Mouse (Mus musculus) spleen, postnatal 36 days (tissue): ENCODE measurements at regions not wholly inside any gene's neighbourhood (a gene's known extent, or its start where the extent isn't known, plus 50 kb on each side); places are given as distances from the start of the nearest gene placed in this dataset.

Experiments used
- DNase-seq, 2 experiments: peaks; one replicate each; pipeline ENCODE4 v3.0.0; 2022; ENCODE audit warnings: low spot score in 2 of 2, mixed read lengths in 1 of 2

DNA sequence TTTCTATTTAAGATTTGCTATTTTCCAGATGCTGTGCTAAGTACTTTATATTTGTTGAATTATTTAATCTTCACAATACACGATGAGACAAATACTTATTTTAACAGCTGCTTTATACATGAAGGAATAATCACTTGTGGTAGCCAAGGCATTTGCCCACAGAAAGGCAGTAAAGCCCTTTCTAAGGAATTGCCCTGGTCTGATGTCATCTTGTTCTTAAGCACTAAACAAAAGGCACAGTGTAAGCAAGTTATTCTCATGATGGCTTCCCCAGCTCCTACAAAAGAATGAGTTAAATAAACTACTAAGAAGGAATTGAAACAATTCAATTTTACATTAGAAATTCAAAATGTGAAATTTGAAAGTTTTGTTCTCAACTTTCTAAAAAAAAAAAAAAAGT lies 358.8 kb downstream of the Cenpc1 start:
- no peak for DNase-seq

DNA sequence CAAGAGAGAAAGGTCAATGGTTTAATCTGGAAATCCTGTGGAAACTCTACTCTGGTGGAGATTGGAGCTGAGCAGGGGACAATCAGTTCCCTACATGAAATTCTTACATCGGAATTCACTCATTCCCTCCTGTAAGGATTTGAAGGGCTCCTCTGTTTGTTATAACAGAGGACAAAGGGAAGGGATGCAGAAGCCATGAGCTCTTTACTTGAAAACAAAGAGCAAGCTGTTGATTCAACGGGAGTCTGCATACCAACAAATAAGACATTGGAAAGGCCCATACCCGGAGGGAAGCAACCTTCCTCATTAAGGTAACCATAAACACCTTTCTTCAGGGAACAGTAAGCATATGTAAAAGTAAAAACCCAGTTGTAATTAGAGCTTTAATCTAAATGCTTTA lies 359.3 kb downstream of the Cenpc1 start:
- no peak for DNase-seq

DNA sequence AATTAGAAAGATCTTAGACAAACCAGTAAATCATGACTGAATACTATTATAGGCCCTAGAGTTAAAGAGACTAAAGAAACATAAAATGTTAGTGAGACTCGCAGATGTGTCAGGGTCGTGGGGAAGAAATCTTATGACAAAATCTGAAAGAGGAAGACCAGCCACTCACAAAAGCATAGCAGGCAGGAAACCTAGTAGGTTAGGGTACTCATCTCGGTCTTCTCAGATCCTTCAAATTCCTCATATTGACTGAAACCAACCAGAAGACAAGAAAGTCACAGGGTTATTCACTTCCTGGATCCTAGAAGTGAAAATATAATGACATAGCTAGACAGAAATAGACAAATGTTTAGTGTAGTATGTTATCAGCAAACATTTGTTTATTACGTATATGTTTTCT lies 387.5 kb downstream of the Cenpc1 start:
- DNase-seq = no peak

DNA sequence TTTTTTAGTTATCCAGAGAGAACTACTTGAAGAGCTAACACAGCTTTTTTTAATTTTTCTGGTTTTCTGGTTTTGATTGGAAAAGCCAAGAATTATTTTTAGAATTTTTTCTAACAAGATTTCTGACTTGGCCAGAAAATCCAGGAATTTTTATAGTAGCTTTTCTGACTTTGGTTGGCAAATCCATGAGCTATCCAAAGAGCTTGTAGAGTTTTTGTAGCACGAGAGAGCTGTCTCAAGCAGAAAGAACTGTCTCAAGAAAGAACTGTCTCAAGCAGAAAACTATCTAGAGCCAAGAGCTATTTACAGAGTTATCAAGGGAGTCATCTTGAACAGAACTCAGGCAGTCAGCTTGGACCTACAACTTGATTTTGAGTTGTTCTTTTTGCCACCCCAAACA lies 394.3 kb downstream of the Cenpc1 start:
- DNase-seq = no peak

DNA sequence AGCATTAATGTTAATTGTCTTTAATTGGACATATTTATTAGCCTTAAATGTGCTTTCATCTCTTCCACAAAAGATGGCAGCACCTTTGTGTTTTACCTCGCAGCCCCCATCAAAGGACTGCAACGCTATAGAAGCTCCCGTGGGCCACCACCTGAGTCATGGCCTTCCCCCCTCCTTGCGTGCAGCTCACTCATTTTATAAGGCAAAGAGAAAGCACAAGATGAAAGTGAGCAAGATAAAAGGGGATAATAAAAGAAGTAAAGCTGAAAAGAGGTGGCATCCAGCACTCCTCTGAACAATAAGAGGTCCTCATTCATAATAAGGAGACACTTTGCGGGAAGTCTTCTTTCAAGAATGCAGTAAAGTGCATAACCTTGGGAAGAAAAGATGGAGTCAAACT lies 403.9 kb downstream of the Cenpc1 start:
- DNase-seq = no peak

DNA sequence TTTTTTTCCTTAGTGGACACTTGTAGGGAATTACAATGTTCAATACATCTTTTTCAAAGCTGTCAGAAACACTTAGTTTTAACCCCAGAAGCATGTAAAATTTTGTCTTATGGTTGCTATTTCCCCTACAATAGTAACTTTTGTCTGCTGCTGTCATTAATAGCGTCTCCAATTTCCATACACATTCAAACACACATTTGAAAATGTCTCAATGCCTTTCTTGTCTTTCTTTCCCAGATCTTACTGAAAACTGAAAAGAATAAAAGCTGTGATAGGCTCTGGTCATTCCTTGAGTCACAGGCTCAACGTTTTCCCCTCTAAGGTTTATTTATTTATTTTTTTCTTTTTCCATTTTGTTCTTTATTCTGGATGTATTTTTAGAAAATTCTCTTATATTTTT lies 444.3 kb downstream of the Cenpc1 start:
- no peak for DNase-seq

DNA sequence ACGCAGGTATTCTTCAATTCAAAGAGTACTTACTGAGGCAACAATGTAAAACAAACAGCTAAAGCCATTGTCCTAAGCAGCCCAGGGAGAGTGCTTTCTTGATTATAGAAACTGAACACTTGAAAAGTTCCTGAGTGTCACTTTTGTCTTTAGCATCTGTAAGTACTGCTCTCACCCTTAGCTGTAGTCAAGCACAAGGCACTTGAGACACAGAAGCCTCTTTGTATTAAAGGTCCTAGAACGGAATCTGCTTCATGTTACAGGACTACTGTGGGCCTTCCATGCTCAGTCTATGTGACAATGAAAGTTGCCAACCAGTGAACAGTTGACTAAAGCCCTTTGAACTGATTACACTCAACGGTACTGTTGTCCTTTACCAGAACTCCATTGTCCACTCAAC lies 450.6 kb downstream of the Cenpc1 start:
- no peak for DNase-seq

DNA sequence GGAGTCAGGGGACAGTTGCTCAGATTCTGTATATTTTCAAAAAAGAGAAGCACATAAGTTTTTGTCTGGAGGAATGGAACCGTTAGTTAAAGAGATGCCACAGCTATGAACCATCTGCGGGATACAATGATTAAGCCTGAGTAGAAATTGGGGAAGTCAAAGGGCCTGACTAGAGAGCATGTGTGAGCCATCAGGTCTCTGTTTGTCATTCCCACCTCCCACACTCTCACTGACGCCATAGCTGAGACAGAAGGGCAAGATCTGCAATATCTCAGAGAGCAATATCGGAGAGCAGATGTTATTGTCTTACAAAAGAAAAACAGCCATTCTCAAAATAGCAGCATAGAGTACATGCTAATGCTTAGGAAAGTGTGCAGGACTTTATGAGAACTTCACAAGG lies 452.8 kb downstream of the Cenpc1 start:
- no peak for DNase-seq

DNA sequence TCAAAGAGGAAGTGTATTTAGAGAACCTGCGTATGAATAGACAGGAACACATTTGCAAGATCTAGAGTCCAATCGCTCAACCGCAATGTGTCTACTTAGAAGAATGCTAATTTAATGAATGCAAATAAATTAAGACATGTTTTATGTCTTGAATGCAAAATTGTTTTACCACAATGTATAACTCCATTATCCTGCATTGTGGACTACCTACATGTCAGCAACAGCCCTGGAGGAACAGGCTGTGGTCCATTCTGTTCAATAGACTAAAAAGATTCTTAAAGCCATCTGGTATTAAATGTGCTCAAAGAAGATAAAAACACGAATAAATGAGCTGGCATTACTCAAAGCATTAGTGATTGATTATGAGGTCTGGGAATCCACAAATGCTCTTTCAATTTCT lies 456.3 kb downstream of the Cenpc1 start:
- DNase-seq = no peak

DNA sequence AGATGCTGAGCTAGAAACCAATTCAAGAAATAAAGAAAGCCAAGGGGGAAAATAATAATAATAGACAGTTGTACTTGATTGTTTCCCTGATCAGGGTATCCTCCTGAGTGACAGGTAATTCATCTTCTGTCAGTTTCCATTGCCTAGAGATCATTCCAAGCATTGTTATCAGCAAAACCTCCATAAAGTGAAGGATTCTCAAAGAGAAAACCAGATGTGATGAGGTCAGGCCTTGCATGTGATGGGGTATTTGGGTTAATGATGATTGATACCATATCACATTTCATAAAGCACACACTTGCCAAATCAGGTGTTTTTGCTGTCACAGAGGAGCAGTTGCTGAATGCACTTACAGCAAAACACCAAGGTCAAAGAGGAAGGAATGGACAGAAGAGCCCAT lies 467.2 kb downstream of the Cenpc1 start:
- DNase-seq = no peak

DNA sequence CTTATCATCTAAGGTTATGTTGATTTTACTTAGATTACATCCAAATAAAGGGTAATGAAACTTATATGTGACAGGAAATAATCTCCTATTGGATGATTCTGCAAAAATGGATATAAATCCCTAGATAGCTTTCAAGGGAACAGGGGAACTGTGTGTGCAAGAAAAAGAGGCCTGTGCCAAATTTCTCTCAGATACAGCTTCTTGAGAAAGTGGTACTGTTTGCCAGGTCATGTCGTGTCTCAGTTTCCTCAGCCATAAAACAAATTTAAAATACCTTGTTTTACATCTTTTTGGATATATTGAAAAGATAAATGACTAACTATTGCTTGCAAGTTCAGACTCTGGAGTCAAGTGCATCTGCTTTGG lies 470.3 kb downstream of the Cenpc1 start:
- DNase-seq = no peak

DNA sequence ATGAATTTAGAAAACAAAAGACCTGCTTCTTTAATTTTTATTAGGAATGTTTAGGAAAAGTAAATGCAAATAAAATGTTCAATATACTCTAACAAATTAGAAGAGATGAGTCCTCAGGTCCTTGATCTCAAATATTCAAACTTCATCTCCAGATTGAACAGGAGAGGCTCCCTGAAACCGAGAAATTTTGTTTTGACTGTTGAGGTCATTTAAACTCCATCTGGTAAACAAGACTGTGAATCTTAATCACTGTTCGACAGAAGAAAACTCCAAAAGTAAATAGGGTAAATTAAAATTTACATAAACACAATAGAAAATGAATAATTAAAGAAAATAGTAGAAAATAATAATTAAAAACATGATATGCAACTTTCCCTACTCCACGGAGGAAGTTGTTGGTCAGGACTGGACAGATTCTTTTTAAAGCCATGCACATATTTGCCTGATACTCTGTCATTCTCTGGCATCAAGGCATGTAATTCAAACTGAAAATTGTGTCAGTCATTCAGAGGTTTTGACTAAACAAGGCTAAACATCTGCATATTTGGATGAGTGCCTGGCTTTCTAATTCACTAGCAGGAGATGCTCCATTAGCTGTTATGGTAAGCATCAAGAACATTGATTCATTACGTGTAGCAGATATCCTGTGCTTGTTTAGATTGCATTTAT lies 470.8 kb downstream of the Cenpc1 start:
- no peak for DNase-seq

DNA sequence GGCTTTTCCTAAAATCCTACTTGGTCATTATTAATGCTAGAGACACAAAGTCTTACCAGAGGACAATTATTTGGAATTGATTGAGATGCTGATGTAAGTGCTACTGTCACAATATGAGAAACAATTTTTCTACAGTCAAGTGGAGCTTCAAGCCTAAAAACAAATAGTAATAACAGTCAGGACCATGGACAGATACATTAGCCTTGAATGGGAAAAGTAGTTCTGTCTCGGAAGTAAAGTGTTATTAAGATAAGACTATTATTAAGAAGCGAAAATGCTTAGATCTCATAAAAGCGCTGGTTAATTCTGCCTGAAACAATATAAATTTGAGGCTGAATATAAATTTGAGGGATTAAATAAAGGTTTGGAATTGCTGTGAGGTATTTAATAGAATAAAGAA lies 473.1 kb downstream of the Cenpc1 start:
- no peak for DNase-seq

DNA sequence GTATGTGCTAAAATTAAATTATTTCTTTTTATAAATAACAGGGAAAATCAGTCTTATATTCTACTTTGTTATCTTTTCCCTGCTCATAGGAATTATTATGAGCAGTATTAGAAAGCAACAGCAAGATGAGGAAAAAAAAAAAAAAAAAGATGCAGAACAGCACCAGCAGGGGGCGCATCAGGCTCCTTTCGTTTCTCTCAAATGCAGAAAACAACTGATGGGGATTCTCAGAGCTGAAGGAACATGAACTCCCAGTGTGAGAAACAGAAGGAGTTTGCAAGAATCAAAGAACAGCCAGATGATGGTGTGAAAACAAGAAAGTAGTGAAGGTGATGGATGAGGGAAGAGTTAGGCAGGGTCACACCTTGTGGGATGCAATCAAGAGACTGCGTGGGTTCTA lies 478.7 kb downstream of the Cenpc1 start:
- no peak for DNase-seq

DNA sequence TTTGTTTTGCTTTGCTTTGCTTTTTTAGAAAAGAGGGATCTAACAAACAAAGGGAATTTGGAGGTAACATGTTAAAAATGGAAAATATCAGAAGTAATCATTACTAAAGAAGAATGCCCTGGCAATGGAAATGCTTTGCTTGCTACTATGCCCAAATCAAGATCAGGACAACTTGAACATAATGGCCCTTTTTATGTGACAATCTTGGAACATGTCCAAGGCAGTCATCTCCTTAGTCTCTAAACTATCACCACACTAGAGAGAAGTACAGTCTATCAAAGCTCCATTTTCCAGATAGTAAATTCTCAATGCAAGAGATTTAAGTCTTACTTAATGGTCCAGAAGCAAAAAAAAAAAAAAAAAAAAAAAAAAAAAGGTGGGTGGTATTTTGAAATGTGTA lies 492.9 kb downstream of the Cenpc1 start:
- DNase-seq = no peak

DNA sequence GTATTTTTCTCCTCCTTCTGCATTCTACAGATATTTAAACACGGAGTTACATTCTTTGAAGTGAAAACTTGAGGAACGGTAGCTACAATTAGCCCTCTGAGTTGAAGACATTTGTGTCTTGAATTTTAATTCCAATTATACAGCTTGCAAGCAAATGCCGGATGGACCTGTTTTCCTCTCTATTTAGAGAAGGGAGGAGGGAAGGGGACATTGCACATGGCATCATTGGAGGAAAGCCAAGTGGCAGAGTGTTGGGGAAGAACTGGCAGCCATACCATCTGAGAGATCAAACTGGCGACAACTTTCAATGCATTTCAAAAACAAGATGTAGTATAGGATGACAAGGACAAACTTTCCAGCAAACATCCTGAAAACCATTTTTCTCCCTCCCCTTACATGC lies 493.4 kb downstream of the Cenpc1 start:
- no peak for DNase-seq

DNA sequence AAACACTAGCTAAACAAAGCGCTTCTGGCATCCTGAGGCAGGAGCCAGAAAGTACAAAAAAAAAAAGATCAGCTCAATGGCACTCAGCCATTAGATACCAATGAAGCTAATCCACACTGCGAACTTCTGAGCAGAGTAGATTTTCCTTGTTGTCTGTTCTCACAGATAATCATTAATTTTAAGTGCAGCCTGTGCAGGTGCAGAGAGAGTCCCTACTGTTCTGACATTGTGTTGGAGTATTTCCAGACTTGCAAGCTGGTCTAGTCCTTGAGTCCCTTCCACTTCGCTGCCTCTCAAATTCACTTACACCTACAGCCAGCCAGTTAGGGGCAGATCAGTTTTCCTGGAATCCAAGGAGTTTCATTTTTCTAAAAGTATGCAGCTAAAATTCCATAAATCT lies 494.0 kb downstream of the Cenpc1 start:
- DNase-seq = no peak

DNA sequence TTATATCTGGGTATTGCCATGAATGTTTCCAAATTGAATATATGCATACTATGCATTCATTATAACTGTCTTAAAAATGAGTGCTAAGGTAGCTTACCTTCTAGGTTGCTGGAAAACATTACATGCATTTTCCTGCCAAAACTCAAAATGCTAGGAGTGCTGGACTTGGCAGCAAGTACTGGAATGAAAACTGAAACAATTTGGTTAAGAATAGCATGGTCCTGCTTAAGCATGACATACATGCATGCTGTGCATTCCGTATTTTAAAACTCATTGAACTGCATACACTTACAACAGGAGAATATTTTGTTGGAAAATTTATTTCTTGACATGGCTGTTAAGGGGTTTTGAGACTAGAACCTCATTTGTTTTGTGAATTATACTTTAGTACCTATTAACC lies 529.1 kb downstream of the Cenpc1 start:
- DNase-seq = no peak

DNA sequence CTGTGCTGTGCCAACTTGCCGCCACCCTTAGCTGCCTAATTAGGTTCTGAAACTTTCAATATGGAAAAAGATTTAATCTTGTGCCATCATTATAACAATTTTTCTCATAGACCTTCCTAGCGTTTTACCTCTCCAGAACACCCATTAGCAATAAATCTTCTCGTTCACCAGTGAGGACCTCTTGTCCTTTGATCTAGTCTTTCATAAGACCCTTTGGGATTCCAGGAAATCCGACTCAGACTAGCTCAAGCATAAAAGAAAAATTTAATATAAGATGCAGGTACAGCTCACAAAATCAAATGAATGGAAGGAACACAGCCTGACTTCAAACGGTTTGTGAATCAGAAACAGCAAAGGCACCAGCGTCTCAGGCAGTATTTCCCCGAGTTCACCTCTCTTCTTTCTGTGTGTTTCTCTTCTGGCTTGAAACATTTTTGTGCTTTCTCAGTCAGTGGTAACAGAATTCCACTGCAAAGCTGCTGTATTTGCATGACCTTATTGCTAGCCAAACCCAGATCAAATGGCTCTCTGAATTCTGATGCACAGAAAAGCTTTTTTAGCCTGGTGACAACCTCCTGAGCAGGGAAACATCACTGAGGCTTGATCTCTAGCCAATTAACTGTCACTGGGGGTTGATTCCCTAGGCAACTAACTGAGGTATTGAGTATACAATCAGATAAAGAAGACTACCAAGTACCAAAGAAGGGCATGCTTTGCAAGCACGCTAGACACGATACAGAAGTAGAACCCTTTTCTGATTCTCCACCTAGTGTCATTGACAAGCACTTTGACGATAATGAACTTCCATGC lies 539.8 kb downstream of the Cenpc1 start:
- DNase-seq = no peak

DNA sequence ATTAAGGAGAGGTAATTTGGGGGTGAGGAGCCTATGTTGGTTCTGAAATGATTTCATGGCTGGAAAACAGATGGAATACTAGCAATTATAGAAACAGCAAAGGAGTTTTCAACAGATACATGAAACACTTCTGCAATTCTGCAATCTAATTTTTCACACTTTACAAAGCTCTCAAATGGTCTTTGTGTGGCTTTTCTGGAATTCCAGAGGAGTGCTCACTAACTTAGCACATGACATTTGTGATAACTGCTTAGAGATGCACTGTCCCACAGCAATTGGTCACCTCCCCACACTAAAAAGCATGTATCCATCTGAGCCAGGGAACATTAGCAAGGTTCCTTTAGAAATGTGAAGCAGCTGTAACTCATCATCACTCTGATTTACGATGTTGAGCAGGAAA lies 560.1 kb downstream of the Cenpc1 start:
- no peak for DNase-seq

DNA sequence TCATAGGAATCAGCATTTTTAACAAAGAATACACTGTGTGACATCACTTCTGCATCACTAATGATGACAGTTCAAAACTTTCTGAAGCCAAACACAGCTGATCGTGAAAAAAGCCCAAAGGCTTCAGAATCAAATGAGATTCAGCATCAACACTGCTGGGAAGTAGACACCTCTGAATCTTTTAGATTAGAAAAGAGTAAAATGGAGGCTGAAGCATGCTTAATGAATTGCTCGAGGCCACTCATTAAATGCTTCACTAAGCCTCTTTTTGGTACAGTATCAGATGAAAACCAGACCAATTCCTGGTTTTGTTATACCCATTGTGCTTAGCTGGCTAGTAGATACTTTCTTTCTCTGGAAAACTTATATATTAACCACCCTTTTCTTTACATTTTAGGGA lies 568.1 kb downstream of the Cenpc1 start:
- no peak for DNase-seq

DNA sequence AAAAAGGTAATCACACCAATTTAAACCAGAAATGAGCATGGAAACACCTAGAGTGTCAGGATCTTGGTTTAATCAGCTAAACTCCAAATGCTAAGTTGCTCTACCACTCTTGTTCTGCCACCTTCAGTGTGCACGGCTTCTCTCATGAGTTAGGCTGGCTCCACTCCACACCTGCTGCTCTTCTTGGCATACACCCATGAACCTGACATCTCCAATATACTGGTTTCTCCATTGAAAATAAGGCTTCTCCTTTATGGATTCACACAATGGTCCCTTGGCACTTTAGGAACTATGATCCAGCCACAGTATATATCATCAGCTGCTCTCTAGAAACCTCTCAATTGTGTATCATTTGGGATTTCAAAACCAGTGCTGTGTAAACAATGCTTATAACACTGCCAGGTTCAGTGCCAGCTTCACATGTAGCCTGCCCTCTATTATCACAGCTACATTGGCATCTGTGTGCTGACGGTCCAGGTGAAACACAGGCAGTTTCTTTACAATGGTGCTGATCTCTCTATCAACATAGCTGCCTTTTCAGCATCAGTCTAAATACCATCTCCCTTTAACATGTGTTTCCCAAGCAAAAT lies 579.6 kb downstream of the Cenpc1 start:
- DNase-seq = no peak

DNA sequence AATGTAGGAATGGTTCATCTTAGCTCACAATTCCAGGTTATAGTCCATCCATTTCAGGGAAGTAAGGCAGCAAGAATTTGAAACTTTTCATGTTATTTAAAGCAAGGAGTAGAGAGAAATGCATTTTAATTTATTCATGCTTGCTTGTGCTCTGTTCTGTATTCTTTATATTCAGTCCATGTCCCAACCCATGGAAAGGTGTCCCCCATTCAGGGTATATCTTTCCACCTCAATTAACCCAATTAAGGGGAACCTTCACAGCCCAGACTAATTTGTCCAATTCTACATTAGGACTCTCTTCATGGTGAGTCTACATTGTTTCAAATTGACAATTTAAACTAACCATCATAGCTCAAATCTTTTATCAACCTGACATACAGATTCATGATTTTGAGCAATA lies 580.2 kb downstream of the Cenpc1 start:
- DNase-seq = no peak
